Mouse (Mus musculus): Measurements from ENCODE around the gene Mrgprb1.
"Not testable (repeated sequence)": the region's sequence is repeated elsewhere in the genome, so short reads cannot be mapped to it uniquely, and the experiment has no call there.

The Mrgprb1 gene

GRCm38 (mm10) chr7:48456242-48456641 is at the start of gene Mrgprb1:
Gene Mrgprb1 (minus strand): TSS chr7:48456342.
- no peak for DNase-seq (ENCODE audit: low read depth)

GRCm38 (mm10) chr7:48499221-48499620 is 43.1 kb upstream of the Mrgprb1 start, which contains the start of gene Mrgprx2:
Gene Mrgprx2 (minus strand): TSS chr7:48499321.
- no peak for DNase-seq (ENCODE audit: low read depth)

- no peak for DNase-seq (ENCODE audit: low read depth)
These were observed 19.6 kb downstream of the Mrgprb1 start for GRCm38 (mm10) chr7:48436581-48436980.

GRCm38 (mm10) chr7:48435936-48436335 is 20.2 kb downstream of the Mrgprb1 start:
- not testable (repeated sequence) for DNase-seq (ENCODE audit: low read depth)

Measured in c-Kit-positive CD71-negative TER-119-negative erythroid progenitor cells, embryonic 14.5 days (primary cell).